Mouse (Mus musculus) forebrain, embryonic 15.5 days (tissue): ENCODE results near the gene Gm10251. TPM values are rescaled to one million over a fixed set of nuclear protein-coding genes. Genes with fewer than 3 reads are reported as not detected.
"Not testable (repeated sequence)": the region's sequence is repeated elsewhere in the genome, so short reads cannot be mapped to it uniquely, and the experiment has no call there.

ENCODE experiments used
- ATAC-seq: fragments of 200-750 bp; cut with Nextera tagmentation; replicated peaks from 2 replicates; pipeline ENCODE4 v1.8.0; 2017; ENCODE audit warnings: mild to moderate bottlenecking, moderate TSS enrichment, moderate library complexity
- H3K27ac ChIP-seq: fragments of 300-500 bp; sonication (generic); replicated peaks from 2 replicates; pipeline ENCODE4 v1.5.1; 2015; ENCODE audit warnings: mild to moderate bottlenecking, inconsistent platforms
- H3K27me3 ChIP-seq: fragments of 300-500 bp; sonication (generic); 2 replicates; pipeline ENCODE4 v1.6.1; 2015; ENCODE audit warnings: inconsistent platforms
- H3K36me3 ChIP-seq: fragments of 300-500 bp; sonication (generic); 2 replicates; pipeline ENCODE4 v1.6.1; 2015; ENCODE audit warnings: mild to moderate bottlenecking, inconsistent platforms
- H3K4me1 ChIP-seq: fragments of 300-500 bp; sonication (generic); 2 replicates; pipeline ENCODE4 v1.6.1; 2015; ENCODE audit warnings: inconsistent platforms
- H3K4me2 ChIP-seq: fragments of 300-500 bp; sonication (generic); replicated peaks from 2 replicates; pipeline ENCODE4 v1.6.1; 2015; ENCODE audit warnings: mild to moderate bottlenecking, inconsistent platforms
- H3K4me3 ChIP-seq: fragments of 300-500 bp; sonication (generic); 2 replicates; pipeline ENCODE4 v1.5.1; 2015; ENCODE audit warnings: mild to moderate bottlenecking, inconsistent platforms
- H3K9ac ChIP-seq: fragments of 300-500 bp; sonication (generic); replicated peaks from 2 replicates; pipeline ENCODE4 v1.6.1; 2015; ENCODE audit warnings: mild to moderate bottlenecking, inconsistent platforms
- H3K9me3 ChIP-seq: fragments of 300-500 bp; sonication (generic); 2 replicates; pipeline ENCODE4 v1.6.1; 2016; ENCODE audit warnings: inconsistent platforms
- WGBS: fragments of 180-500 bp; shearing (Covaris S2); methylation state at CpG from one replicate; pipeline ENCODE4 v1.1.7; 2015; ENCODE audit warnings: mixed read lengths; 5-methylcytosine and 5-hydroxymethylcytosine counted together
- polyA plus RNA-seq: library from polyadenylated mRNA; unstranded; fragments of >200 nt; fragmentation: Nextera tagmentation; extraction: Ambion mirVana; gene quantifications from 2 replicates; pipeline ENCODE4 v1.2.1, GENCODE M21; 2015

Gene Gm10251
- not detected in 2 replicates for polyA plus RNA-seq

DNA sequence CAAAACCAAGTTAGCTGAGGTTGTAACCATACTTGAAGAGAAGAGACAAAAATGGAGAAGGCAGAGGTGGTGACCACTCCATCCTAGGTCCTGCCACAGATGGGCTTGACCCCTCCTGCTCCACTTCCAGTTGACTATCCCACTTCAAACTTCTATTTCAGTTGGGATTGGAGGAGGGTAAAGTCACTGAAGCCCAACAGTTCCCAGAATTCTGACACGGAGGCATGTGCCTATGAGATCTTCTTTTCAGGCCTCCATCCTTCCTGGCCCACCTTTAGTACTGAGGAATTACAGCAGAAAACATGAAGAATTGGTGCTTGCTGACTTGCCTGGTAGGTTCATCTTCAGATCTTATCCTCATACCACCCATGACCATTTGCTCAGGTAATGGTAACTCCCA is at the start of gene Gm10251:
Gene Gm10251 (minus strand): TSS at position 101 of the 400 bp plus-strand sequence.
- H3K9me3 ChIP-seq, H3K4me1 ChIP-seq, H3K27me3 ChIP-seq, ATAC-seq, H3K27ac ChIP-seq, H3K4me3 ChIP-seq, H3K4me2 ChIP-seq, H3K36me3 ChIP-seq, H3K9ac ChIP-seq: not testable (repeated sequence)
- no CpG with 5 or more reads among the region's 1 CpGs for WGBS

- not testable (repeated sequence) for ATAC-seq, H3K4me2 ChIP-seq
- 57% methylated on average over 1 of the region's 2 CpGs for WGBS
These were observed 36.2 kb upstream of the Gm10251 start, which contains the start of gene Gm8050 for GRCm38 (mm10) chr14:6720151-6720550. Gene Gm8050 (minus strand): TSS chr14:6720251.

DNA sequence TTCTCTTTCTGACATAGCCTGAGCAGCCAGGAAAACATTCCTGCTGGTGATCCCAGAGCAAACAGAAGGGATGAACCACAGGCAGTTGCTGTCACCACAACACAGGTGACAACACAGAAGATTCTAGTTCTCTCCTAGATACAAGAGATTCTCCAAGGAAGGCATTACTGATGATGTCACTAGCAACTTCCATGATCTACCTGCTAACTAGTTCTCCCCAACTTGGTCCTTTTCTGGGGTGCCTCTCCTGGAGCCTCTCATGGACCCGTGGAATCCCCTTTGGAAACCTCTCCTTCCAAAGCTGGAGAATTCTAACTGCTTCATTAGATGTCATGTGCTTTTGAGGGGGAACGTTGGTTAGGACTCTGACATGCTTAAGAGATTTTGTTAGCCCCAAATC is 61.7 kb downstream of the Gm10251 start, which contains the start of gene Gm3460:
Gene Gm3460 (minus strand): TSS at position 101 of the 400 bp plus-strand sequence.
- not testable (repeated sequence) for H3K27ac ChIP-seq, H3K4me2 ChIP-seq, H3K27me3 ChIP-seq, H3K9ac ChIP-seq, H3K9me3 ChIP-seq, H3K36me3 ChIP-seq, H3K4me3 ChIP-seq, H3K4me1 ChIP-seq, ATAC-seq
- 68% methylated on average over 1 of the region's 2 CpGs for WGBS

More at GRCm38 (mm10) chr14:6720151-6720550, 36.2 kb upstream of the Gm10251 start, which contains the start of gene Gm8050:
- H3K9me3 ChIP-seq, H3K9ac ChIP-seq, H3K4me1 ChIP-seq, H3K27ac ChIP-seq, H3K36me3 ChIP-seq, H3K27me3 ChIP-seq, H3K4me3 ChIP-seq: not testable (repeated sequence)

DNA sequence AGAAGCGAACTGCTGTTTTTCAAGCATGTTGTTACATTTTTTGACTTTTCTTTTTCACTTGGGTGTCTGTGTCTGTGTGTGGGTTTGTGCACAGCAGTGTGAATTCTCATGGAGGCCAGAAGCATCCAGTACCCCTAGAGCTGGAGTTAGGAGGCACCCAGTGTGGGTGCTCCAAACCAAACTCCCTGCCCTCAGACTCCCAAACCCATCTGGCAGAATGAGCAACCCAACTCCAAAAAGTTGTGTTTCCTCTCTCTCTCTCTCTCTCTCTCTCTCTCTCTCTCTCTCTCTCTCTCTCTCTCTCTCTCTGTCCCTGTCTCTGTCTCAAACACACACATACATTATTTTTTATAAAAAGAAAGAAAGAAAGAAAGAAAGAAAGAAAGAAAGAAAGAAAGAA is 77.5 kb downstream of the Gm10251 start:
- not testable (repeated sequence) for H3K27me3 ChIP-seq, H3K27ac ChIP-seq, ATAC-seq, H3K4me3 ChIP-seq, H3K9ac ChIP-seq, H3K4me1 ChIP-seq, H3K36me3 ChIP-seq, H3K4me2 ChIP-seq, H3K9me3 ChIP-seq
- WGBS, result no CpG with 5 or more reads among the region's 1 CpGs

GRCm38 (mm10) chr14:6605004-6605403 is 79.0 kb downstream of the Gm10251 start:
- H3K4me1 ChIP-seq, ATAC-seq: not testable (repeated sequence)

DNA sequence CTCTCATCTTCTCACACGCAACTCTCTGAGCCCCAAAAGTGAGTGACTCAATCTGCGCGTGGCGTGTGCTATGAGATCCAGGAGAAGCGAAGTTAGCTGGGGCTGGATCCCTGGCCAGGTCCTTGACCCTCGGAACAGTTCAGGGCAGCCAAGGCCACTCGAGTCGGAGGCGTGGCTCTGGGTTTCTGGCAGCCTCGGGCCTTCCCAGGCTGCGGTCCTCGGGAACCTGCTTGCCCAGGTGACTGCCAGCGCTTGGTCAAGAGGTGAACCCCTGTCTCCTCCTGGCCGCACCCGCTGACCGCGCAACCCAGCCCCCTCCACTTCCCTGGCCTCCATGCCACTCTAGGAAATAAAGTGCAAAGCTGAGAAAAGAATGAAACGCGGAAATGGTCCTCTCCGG is 79.4 kb downstream of the Gm10251 start:
- H3K27me3 ChIP-seq, H3K9me3 ChIP-seq, H3K4me1 ChIP-seq, H3K27ac ChIP-seq, ATAC-seq, H3K36me3 ChIP-seq: not testable (repeated sequence)
- peak overlapping the region; percentile 47 for H3K4me3 ChIP-seq
- peak overlapping the region; percentile 45 for H3K9ac ChIP-seq
- H3K4me2 ChIP-seq, result peak overlapping the region; percentile 77
- WGBS, result 7% methylated on average over 17 of the region's 20 CpGs

More at GRCm38 (mm10) chr14:6605004-6605403, 79.0 kb downstream of the Gm10251 start:
- 3% methylated on average over 15 of the region's 20 CpGs for WGBS
- Histone ChIP-seq H3K9ac (peak overlapping the region; percentile 45), H3K4me2 (peak overlapping the region; percentile 77), H3K4me3 (peak overlapping the region; percentile 47)
- H3K36me3 ChIP-seq, H3K27ac ChIP-seq, H3K9me3 ChIP-seq, H3K27me3 ChIP-seq: not testable (repeated sequence)

DNA sequence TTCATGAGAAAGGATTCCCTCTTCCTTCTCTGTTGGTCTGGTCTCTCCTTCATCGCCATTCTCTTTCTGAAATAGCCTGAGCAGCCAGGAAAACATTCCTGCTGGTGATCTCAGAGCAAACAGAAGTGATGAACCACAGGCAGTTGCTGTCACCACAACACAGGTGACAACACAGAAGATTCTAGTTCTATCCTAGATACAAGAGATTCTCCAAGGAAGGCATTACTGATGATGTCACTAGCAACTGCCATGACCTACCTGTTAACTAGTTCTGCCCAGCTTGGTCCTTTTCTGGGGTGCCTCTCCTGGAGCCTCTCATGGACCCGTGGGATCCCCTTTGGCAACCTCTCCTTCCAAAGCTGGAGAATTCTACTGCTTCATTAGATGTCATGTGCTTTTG is 93.5 kb downstream of the Gm10251 start, which contains the start of gene Gm3629:
Gene Gm3629 (minus strand): TSS at position 101 of the 400 bp plus-strand sequence.
- ATAC-seq, H3K9me3 ChIP-seq, H3K4me3 ChIP-seq, H3K27me3 ChIP-seq, H3K36me3 ChIP-seq, H3K4me1 ChIP-seq, H3K27ac ChIP-seq, H3K9ac ChIP-seq, H3K4me2 ChIP-seq: not testable (repeated sequence)
- whole genome bisulfite sequencing, result 50% methylated on average over 1 of the region's 2 CpGs

Other genes with a start within 250 kb of the Gm10251 start
- not detected in 2 replicates for gene Gm3594, start 239.6 kb downstream of the Gm10251 start, polyA plus RNA-seq
- gene Gm8356, start 146.9 kb downstream of the Gm10251 start, polyA plus RNA-seq, result not detected in 2 replicates
- gene Gm3629, start 93.6 kb downstream of the Gm10251 start, polyA plus RNA-seq, result 0.55 TPM in 1 of 2 replicates, not detected in the other
- gene Gm3460, start 61.8 kb downstream of the Gm10251 start, polyA plus RNA-seq, result not detected in 2 replicates
- not detected in 2 replicates for gene Gm8050, start 36.1 kb upstream of the Gm10251 start, polyA plus RNA-seq
- 9.8 and 11.7 TPM in 2 replicates for gene Gm3636, start 58.2 kb upstream of the Gm10251 start, polyA plus RNA-seq
- gene Gm8362, start 90.2 kb upstream of the Gm10251 start, polyA plus RNA-seq, result not detected in 2 replicates
- not detected in 2 replicates for gene Gm3642, start 156.1 kb upstream of the Gm10251 start, polyA plus RNA-seq
- gene Gm3667, start 205.8 kb upstream of the Gm10251 start, polyA plus RNA-seq, result 6.3 and 7.3 TPM in 2 replicates